Mouse (Mus musculus) embryonic fibroblast, embryonic 13.5 days (primary cell): ENCODE measurements around the gene Sestd1.

Experiments
- CTCF ChIP-seq: IDR thresholded peaks from 2 replicates; pipeline ENCODE4 v1.5.1; 2011; ENCODE audit warnings: mild to moderate bottlenecking, control low read depth, low read length, moderate library complexity, borderline replicate concordance; ENCODE audit not compliant: insufficient read depth
- POLR2A ChIP-seq: IDR thresholded peaks from 2 replicates; pipeline ENCODE4 v1.6.1; 2011; ENCODE audit warnings: low read depth, mild to moderate bottlenecking, control low read depth, low read length, moderate library complexity

DNA sequence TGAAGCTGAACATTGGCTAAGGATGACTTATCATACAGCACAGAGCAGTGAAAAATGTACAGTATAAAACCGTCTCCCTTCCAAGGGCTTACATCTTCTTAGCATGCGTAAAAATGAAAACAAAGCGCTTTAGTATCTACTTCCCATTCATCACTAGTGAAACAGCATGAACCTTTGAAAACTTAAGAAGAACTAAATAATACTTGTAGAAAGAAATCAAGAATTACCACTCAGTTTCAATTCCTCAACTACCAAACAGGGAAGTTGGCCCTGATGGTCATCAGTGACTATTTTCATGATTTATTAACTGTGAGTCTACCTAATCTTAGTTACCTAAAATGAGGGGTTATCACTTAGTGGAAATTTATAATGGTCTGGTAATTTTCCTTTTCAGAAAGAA lies 41.8 kb downstream of the Sestd1 start:
- no peak for TF ChIP-seq CTCF
- TF ChIP-seq POLR2A = no peak
